Mouse (Mus musculus): Measurements from ENCODE around the gene Msmb.
A peak's percentile ranks its signal among the peaks of the same experiment; 100 is the strongest.
"Not testable (repeated sequence)": the region's sequence is repeated elsewhere in the genome, so short reads cannot be mapped to it uniquely, and the experiment has no call there.

Msmb gene

GRCm38 (mm10) chr14:32175310-32175709 is 33.5 kb downstream of the Msmb start:
- no peak for DNase-seq (ENCODE audit: low spot score)

DNA sequence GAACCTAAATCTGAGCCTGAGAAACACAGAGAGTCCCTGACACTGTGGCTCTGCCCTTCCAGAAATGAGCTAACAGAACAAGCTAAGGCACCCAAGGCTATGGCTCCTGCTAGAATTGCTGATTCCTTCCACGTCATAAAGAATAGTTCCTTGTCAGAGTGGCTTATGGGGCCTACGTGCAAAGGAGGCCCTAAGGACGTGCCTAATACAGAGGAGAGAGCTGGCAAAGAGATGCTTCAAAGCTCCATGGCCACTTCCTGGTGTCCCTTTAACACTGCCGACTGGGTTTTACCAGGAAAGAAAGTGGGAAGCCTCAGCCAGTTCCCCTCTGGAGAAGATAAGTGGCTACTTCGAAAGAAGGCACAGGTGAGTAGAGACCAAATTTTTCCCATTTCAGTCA is 34.8 kb downstream of the Msmb start:
- DNase-seq (ENCODE audit: low spot score): not testable (repeated sequence)

DNA sequence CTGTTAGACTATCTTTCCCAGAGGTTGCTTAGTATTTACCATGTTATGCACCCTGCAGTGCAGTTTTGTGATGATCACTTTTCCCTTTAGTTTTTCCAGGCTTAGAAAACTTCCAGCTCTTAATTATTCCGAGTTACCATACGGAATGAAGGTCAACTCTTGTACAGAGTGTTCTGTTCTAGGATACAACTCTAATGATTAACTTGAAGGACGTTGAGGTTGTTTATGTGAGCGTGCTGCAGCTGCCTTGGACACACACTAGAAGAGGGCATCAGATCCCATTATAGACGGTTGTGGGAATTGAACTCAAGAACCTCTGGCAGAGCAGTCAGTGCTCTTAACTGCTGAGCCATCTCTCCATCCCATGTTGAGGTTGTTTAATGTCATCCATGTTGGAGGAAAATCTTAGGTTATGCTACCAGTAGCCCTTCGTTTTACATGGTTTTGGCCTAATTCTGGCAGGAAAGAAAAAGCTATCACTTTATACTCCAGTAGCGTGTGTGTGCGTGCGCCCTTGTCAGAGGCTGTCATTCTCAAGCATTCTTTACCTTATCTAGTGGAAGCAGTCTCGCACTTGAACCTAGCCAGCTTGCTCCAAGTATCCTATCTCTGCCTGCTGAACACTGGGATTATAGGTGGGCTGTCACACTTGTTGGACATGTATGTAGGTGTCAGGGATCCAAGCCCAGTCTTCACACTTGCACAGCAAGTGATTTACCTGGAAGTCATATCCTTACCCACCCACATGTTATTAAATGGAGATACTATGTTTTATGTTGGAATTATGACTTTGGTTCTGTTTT is 37.8 kb downstream of the Msmb start:
- DNase-seq (ENCODE audit: low spot score): no peak

GRCm38 (mm10) chr14:32180861-32181260 is 39.0 kb downstream of the Msmb start:
- DNase-seq (ENCODE audit: low spot score): no peak

GRCm38 (mm10) chr14:32183846-32184245 is 42.0 kb downstream of the Msmb start:
- no peak for DNase-seq (ENCODE audit: low spot score)

- no peak for DNase-seq (ENCODE audit: low spot score)
Measured at GRCm38 (mm10) chr14:32190627-32191391, 49.0 kb downstream of the Msmb start.

- DNase-seq (ENCODE audit: low spot score): no peak
Measured at GRCm38 (mm10) chr14:32191926-32192325, 50.1 kb downstream of the Msmb start.

DNA sequence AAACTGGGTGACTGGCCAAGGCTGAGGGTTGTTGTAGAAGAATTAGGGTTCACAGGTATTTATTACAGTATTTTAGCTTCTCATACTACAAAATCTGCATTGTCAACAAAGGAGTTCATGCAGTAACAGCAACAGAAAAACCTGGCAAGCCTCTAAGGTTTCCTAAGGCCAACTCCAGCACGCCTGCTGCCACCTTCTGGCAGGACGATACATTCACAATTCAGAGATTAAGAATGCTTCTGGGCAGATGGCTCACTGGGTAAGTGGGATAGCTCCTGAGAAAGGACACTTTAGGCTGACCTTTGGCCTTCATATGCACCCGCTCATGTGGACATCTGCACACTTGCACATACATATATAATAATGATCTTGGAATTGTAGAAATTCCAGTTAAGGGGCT is 50.6 kb downstream of the Msmb start:
- DNase-seq (ENCODE audit: low spot score): peak; percentile 30

- not testable (repeated sequence) for DNase-seq (ENCODE audit: low spot score)
Measured at GRCm38 (mm10) chr14:32193557-32193956, 51.7 kb downstream of the Msmb start.

- DNase-seq (ENCODE audit: low spot score): peak; percentile 51
Measured at GRCm38 (mm10) chr14:32201354-32201753, 59.5 kb downstream of the Msmb start.

DNA sequence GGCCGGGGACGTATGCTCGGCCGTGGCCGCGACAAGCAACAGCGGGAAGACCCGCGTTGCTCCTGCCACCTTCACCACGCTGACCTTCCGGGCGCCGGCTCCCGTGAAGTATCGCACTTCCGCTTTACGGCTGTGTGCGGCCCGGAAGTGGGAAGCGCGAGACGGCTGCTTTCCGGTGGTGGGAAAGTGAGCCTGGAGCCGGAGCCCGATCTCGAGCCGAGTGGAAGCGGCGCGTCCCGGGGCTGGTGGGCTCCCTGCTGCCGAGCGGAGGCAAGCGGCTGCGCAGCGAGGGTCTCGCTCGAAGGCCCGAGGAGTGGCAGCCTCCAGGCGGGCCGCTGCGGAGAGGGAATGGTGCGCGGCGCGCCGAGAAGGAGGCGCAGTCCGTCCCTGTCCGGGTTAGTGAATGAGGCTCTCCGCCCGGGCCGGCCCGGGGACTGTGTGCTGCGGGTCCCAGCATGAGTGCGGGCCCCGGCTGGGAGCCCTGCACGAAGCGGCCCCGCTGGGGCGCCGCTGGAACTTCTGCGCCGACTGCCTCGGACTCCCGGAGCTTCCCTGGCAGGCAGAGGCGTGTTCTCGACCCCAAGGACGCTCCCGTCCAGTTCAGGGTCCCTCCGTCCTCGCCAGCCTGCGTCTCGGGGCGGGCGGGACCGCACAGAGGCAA is 60.1 kb downstream of the Msmb start, which contains the start of the genes Timm23 and Parg:
TSS of gene Timm23 (minus strand) at position 108 of the 661 bp plus-strand sequence.
TSS of gene Parg (plus strand) at position 159 of the 661 bp plus-strand sequence.
- peak; percentile 79 for DNase-seq (ENCODE audit: low spot score)

Data from urinary bladder, postnatal 25 days (tissue).